Mouse (Mus musculus): Measurements from ENCODE around the gene Gtf3c1.

DNA sequence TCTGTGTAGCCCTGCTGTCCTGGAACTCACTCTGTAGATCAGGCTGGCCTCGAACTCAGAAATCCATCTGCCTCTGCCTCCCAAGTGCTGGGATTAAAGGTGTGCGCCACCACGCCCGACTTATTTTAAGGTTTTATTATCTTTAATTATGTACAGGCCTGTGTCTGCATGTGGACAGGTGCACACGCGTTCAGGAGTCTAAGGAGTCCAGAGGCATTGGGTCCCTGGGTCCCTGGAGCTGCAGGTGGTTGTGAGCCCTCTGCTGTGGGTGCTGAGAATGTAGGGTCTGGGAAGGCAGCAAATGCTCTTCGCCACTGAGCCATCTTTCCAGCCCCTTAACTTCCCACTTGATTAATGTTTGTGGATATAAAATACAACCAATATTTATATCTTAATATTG, 92.1 kb downstream of the Gtf3c1 start:
- no peak for TF ChIP-seq POLR2A (IDR thresholded peaks at IDR 0.05; ENCODE audit: control insufficient read depth, extremely low read depth, insufficient read depth, low read length, poor library complexity)
- TF ChIP-seq CTCF (IDR thresholded peaks at IDR 0.05; ENCODE audit: borderline replicate concordance, control insufficient read depth, extremely low read depth, insufficient read depth, low read length, poor library complexity) = no peak
